Mouse (Mus musculus) adrenal gland, postnatal 25 days (tissue): Measurements from ENCODE around the gene Gpr161. TPM values are rescaled to one million over a fixed set of nuclear protein-coding genes. Genes with fewer than 3 reads are reported as not detected.
"Not testable (repeated sequence)": the region's sequence is repeated elsewhere in the genome, so short reads cannot be mapped to it uniquely, and the experiment has no call there.

Experiments used
- DNase-seq: peaks from one replicate; pipeline ENCODE4 v3.0.0; 2021; ENCODE audit warnings: mixed read lengths
- total RNA-seq: library from RNA; stranded (reverse); gene quantifications from 2 replicates; pipeline ENCODE4 v1.2.3, GENCODE M21; 2021

Gpr161 gene
- total RNA-seq, 1 experiment from 2014 or later, result 1.3 TPM

- no peak for DNase-seq
Observed at GRCm38 (mm10) chr1:165316361-165316760, 20.8 kb downstream of the Gpr161 start.

- peak; percentile 85 for DNase-seq
Observed at GRCm38 (mm10) chr1:165320141-165320934, 24.7 kb downstream of the Gpr161 start.

DNA sequence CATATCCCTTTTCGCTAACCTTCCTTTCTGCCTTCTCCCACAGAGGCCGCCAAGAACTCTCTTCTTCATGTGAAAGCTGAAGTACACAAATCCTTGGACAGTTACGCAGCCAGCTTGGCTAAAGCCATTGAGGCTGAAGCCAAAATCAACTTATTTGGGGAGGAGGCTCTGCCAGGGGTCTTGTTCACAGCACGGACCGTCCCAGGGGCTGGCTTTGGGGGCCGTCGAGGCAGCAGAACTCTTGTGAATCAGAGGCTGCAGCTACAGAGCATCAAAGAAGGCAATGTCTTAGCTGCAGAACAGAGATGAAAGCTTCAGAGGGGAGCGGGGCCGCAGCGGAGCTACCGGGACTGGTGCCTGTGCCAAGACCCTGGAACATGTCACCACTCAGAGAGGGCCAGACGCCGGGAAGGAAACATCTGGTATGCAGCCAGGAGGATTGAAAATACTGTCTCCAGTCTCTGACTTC is 25.8 kb downstream of the Gpr161 start:
- DNase-seq, result no peak

DNA sequence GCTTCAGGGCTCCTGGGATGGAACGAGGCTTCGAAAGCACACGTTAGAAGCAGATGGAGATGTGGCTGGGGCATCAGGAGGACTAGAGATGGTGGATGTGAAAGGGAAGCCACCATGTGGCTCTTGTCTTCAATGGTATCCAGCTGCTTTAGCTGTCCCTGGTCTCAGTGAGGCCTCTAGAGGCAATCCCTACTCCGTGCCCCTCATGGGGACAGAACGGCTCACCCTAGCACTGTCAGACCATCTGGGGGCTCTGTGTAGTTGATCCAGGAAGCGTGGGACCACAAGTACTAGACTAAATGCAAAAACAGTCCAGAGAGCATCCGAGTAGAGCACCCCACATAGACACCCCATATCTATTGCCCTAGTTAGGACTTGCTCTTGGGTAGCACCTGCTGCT is 26.3 kb downstream of the Gpr161 start:
- no peak for DNase-seq

DNA sequence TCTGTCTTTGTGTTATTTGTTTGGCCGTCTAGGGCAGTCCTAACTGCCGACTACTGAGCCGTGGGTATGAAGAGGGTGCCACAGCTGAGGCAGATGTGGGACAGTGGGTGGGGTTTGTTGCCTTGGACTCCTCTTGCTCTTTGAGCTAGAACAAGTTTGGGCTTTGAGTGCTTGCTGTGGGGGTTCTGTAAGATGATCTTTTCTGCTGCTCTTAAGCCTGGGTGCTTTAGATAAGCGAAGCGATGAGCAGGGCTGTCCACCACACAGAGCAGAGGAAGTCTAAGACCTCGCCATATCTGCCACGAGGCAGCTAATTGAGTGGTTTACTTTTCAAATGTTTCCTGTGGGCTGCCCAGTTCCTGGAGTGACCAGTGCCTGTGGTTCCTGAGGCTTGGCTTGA is 27.3 kb downstream of the Gpr161 start:
- DNase-seq, result no peak

GRCm38 (mm10) chr1:165327370-165327769 is 31.8 kb downstream of the Gpr161 start:
- DNase-seq, result no peak

DNA sequence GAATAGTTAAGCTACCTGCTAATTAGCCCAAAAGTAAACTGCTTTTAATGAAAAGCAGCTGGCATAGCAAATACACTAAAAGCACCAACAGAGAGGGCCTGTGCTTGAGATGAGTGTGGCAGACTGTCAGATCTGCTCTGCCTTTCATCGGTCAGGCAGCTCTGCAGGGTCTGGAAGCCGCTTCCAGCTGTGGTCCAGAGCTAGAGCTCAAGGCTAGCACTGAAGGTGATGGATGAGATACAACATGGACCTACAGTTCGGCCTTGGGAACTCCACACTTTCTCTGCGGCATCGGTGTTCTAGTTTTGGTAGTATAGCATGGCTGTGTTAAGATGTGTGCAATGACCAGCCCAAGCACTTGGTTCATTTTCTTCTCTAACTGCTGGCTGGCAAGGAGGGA is 32.2 kb downstream of the Gpr161 start:
- no peak for DNase-seq

- DNase-seq, result not testable (repeated sequence)
Observed at GRCm38 (mm10) chr1:165328384-165329289, 33.0 kb downstream of the Gpr161 start.

DNA sequence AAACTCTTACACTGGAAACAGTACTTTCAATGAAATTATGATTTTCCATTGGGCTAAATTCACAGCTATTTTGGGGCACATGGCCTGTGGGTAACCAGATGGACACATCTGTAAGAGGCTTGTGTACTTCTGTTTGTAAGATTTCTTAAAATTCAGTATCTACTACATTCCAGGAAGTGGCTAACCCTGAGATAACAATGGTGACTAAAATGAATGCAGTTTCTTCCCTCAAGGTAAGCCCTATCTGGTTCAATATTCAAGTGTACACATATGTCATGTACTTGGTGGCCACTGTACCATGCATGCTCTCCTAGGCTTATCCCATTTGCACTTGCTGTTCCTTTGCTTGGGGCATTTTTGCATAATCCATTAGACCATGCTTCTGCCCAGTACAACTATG is 35.3 kb downstream of the Gpr161 start:
- no peak for DNase-seq

DNA sequence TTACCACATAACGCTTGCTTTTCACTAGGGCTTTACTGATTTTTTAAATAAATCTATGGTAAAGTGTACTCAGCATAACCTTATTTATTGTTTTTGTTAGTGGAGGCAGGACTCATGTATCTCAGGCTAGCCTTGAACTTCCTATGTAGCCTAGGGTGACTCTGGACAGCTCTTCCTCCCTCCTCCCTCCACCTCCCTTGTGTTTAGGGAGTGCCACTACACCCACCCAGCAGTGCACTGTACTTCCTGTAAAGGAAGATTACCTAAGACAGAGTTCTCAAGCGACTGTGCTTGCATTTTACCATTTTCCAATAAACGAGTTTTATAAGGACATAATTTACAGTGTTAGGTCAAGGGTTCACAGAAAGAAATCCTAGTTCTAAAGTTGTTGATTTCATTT is 37.2 kb downstream of the Gpr161 start:
- no peak for DNase-seq

DNA sequence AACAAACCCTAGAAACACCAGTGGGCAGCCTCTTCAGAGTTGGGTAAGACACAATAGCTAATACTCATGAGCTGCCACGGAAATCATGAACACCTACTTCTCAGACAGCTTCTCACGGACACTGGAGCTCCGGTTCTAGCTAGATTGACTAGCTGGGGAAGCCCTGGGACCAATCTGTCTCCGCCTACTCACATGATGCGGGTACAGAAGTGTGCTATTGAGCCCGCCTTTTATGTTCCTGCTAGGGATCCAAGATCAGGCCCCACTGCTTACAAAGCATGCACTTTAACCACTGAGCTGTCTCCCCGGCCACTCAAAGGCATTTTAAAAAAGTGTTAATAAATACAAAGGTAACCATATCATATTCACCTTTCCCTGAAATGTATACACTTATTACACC is 46.5 kb downstream of the Gpr161 start:
- DNase-seq, result no peak

DNA sequence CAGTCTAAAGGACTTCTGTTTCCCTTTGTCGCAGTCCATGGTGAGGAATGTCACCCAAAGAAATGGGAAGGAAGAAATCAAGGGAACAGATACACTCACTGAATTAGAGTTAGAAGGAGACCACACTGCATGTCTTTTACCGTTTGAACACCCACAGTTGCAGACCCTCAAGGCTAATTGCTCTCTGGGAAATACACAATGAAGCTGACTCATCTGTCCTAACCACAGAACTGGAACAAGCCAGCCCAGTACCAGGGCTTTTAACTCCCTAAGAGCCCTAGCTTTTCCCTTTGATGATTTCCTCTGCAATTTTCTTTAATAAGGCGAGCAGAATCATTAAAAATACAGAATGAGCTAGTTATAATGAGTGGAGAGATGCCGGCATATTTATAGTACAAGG is 48.9 kb downstream of the Gpr161 start:
- DNase-seq, result no peak

DNA sequence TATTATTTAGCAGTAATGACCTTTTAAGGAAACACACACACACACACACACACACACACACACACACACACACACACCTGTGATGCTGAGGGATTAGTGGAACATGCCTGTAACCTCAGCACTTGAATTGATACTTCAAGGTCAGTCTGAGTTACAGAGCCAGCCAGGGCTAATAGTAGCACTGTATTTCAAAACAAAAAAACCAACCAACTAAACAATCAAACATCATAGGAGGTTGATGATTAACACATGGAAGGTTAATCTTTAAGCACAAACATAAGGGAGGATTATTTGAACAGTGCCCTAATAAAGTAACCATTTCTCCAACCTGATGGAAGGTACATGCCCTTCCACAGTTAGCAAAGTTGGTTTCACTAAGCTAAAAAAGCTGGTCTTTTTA is 53.0 kb downstream of the Gpr161 start:
- DNase-seq, result no peak

- DNase-seq, result no peak
Observed at GRCm38 (mm10) chr1:165356347-165356746, 60.8 kb downstream of the Gpr161 start.

- no peak for DNase-seq
Observed at GRCm38 (mm10) chr1:165363271-165363670, 67.7 kb downstream of the Gpr161 start.

- no peak for DNase-seq
Observed at GRCm38 (mm10) chr1:165365057-165365456, 69.5 kb downstream of the Gpr161 start.

- no peak for DNase-seq
Observed at GRCm38 (mm10) chr1:165370990-165371389, 75.4 kb downstream of the Gpr161 start.

GRCm38 (mm10) chr1:165373839-165374238 is 78.2 kb downstream of the Gpr161 start:
- DNase-seq, result no peak

Other genes starting within 250 kb of the Gpr161 start
- 0.12 TPM in 1 of 2 replicates, not detected in the other for gene Tbx19, start 135.0 kb upstream of the Gpr161 start, total RNA-seq
- 27.5 and 35.9 TPM in 2 replicates for gene Sft2d2, start 101.4 kb upstream of the Gpr161 start, total RNA-seq
- gene Tiprl, start 58.8 kb upstream of the Gpr161 start, total RNA-seq, result 39.8 and 54.2 TPM in 2 replicates
- gene Dcaf6, start 164.7 kb downstream of the Gpr161 start, total RNA-seq, result 33.2 and 35.2 TPM in 2 replicates
- 194 and 205 TPM in 2 replicates for gene Mpc2, start 164.8 kb downstream of the Gpr161 start, total RNA-seq
- 0.62 and 0.70 TPM in 2 replicates for gene Adcy10, start 189.4 kb downstream of the Gpr161 start, total RNA-seq